Mouse (Mus musculus) forebrain, embryonic 15.5 days (tissue): Measurements from ENCODE around the gene Aig1. TPM values are rescaled to one million over a fixed set of nuclear protein-coding genes. Genes with fewer than 3 reads are reported as not detected.
A peak's percentile ranks its signal among the peaks of the same experiment; 100 is the strongest.

Experiments
- ATAC-seq: fragments of 200-750 bp; cut with Nextera tagmentation; replicated peaks from 2 replicates; pipeline ENCODE4 v1.8.0; 2017; ENCODE audit warnings: mild to moderate bottlenecking, moderate TSS enrichment, moderate library complexity
- H3K27ac ChIP-seq: fragments of 300-500 bp; sonication (generic); replicated peaks from 2 replicates; pipeline ENCODE4 v1.5.1; 2015; ENCODE audit warnings: mild to moderate bottlenecking, inconsistent platforms
- H3K27me3 ChIP-seq: fragments of 300-500 bp; sonication (generic); 2 replicates; pipeline ENCODE4 v1.6.1; 2015; ENCODE audit warnings: inconsistent platforms
- H3K36me3 ChIP-seq: fragments of 300-500 bp; sonication (generic); 2 replicates; pipeline ENCODE4 v1.6.1; 2015; ENCODE audit warnings: mild to moderate bottlenecking, inconsistent platforms
- H3K4me1 ChIP-seq: fragments of 300-500 bp; sonication (generic); 2 replicates; pipeline ENCODE4 v1.6.1; 2015; ENCODE audit warnings: inconsistent platforms
- H3K4me2 ChIP-seq: fragments of 300-500 bp; sonication (generic); replicated peaks from 2 replicates; pipeline ENCODE4 v1.6.1; 2015; ENCODE audit warnings: mild to moderate bottlenecking, inconsistent platforms
- H3K4me3 ChIP-seq: fragments of 300-500 bp; sonication (generic); 2 replicates; pipeline ENCODE4 v1.5.1; 2015; ENCODE audit warnings: mild to moderate bottlenecking, inconsistent platforms
- H3K9ac ChIP-seq: fragments of 300-500 bp; sonication (generic); replicated peaks from 2 replicates; pipeline ENCODE4 v1.6.1; 2015; ENCODE audit warnings: mild to moderate bottlenecking, inconsistent platforms
- H3K9me3 ChIP-seq: fragments of 300-500 bp; sonication (generic); 2 replicates; pipeline ENCODE4 v1.6.1; 2016; ENCODE audit warnings: inconsistent platforms
- WGBS: fragments of 180-500 bp; shearing (Covaris S2); methylation state at CpG from one replicate; pipeline ENCODE4 v1.1.7; 2015; ENCODE audit warnings: mixed read lengths; 5-methylcytosine and 5-hydroxymethylcytosine counted together
- polyA plus RNA-seq: library from polyadenylated mRNA; unstranded; fragments of >200 nt; fragmentation: Nextera tagmentation; extraction: Ambion mirVana; gene quantifications from 2 replicates; pipeline ENCODE4 v1.2.1, GENCODE M21; 2015

Gene Aig1
- polyA plus RNA-seq, 1 experiment from 2014 or later: 71.5 TPM

DNA sequence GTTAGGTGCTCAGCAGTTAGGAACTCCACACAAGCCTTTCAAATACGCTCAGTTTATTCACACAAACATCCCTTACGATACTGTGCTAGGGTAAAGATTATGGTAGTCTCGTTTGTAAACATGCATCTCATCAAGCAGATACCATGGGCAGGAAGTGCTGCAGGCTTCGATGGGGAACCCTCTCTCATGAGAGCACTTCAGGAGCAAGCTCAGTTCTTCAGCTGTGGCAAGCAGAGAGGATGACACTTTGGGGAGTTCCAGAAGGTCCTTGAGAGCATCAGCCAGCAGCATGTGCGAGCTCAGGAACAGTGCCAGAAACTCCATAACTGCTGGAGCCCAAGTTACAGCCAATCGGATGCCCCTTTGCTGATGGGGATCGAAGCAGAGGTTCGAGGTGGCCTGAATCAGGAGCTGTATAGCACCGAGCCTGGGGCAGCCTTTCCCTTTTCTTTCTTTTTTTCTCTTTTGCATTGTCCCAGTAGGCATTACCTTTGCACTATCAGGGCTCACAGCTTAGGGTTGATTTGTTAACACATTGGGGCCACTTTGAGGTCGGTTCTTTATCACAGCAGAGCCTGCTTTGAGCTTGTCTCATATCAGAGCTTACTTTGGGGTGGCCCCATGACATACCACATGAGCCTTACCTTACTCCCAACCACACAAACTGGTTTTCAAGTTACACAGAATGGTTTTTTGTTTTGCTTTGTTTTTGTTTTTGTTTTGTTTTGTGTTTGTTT is 5.7 kb upstream of the Aig1 start:
- no peaks in the 10 kb centered on the region for H3K9me3 ChIP-seq
- no peaks in the 10 kb centered on the region for H3K27me3 ChIP-seq
- H3K4me1 ChIP-seq: no peaks in the 10 kb centered on the region
- no peak overlapping the region for H3K27ac ChIP-seq
- 82% methylated on average over 10 of the region's 10 CpGs for WGBS
- ATAC-seq: no peak
- no peak overlapping the region for H3K9ac ChIP-seq
- H3K4me3 ChIP-seq: no peak overlapping the region
- H3K4me2 ChIP-seq: no peak overlapping the region
- H3K36me3 ChIP-seq: no peaks in the 10 kb centered on the region

DNA sequence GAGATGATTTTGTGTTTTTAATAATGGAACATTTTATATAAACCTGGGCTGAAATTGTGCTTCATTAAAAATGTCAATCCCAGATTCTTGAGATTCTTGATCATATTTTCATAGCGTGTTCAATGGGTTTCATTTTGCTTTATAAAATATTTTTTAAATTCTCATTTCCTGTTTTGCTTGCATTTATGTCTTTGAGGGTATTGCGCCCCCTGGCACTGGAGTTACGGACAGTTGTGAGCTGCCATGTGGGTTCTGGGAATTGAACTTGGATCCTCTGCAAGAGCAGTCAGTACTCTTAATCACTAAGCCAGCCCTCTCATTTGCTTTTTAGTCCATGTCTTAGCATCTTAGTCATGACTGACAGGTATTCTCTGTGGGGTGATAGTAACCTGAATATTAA is 1.8 kb upstream of the Aig1 start:
- no peak for ATAC-seq
- no peaks in the 10 kb centered on the region for H3K9me3 ChIP-seq
- 84% methylated on average over 3 of the region's 3 CpGs for WGBS
- H3K27me3 ChIP-seq: no peaks in the 10 kb centered on the region
- H3K4me3 ChIP-seq: no peak overlapping the region
- H3K36me3 ChIP-seq: no peaks in the 10 kb centered on the region
- no peak overlapping the region for H3K27ac ChIP-seq
- H3K9ac ChIP-seq: no peak overlapping the region
- peaks cover 15% of the 10 kb centered on the region for H3K4me1 ChIP-seq
- no peak overlapping the region for H3K4me2 ChIP-seq

GRCm38 (mm10) chr10:13869322-13870035 is 699 bp upstream of the Aig1 start:
- peak; percentile 30 for ATAC-seq
- peaks cover 15% of the 10 kb centered on the region for H3K4me1 ChIP-seq
- H3K27ac ChIP-seq: no peak overlapping the region
- H3K4me3 ChIP-seq: peak overlapping the region; percentile 88
- H3K9ac ChIP-seq: peak overlapping the region; percentile 84
- no peaks in the 10 kb centered on the region for H3K27me3 ChIP-seq
- H3K36me3 ChIP-seq: no peaks in the 10 kb centered on the region
- peak overlapping the region; percentile 83 for H3K4me2 ChIP-seq
- H3K9me3 ChIP-seq: no peaks in the 10 kb centered on the region
- WGBS: 49% methylated on average over 13 of the region's 13 CpGs

DNA sequence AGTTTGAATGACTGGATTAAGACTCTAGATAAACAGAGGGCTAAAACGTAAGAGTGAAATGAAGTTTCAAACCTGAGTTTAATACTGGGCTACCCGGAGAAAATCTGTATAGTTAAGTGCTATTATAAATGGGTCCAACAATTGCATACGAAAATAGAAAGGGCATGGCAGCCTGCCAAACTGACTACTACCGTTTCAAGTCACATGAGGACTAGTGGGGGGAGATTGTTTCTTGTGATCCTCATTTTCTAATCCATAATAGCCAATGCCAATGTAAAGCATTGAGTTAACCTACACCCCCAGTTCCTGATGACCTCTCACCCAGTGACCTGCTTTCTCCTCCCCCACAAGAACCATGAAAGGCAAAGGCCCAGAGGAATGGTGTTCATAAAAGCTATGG is 2.4 kb downstream of the Aig1 start:
- H3K4me2 ChIP-seq: no peak overlapping the region
- H3K27me3 ChIP-seq: no peaks in the 10 kb centered on the region
- no peak overlapping the region for H3K27ac ChIP-seq
- no peaks in the 10 kb centered on the region for H3K36me3 ChIP-seq
- H3K4me3 ChIP-seq: no peak overlapping the region
- WGBS: 33% methylated on average over 4 of the region's 4 CpGs
- H3K9ac ChIP-seq: no peak overlapping the region
- peaks cover 15% of the 10 kb centered on the region for H3K4me1 ChIP-seq
- no peaks in the 10 kb centered on the region for H3K9me3 ChIP-seq
- no peak for ATAC-seq

- H3K9me3 ChIP-seq: no peaks in the 10 kb centered on the region
- peak overlapping the region; percentile 11; the same call in 1 of the 2 replicates for H3K4me3 ChIP-seq
- H3K27me3 ChIP-seq: no peaks in the 10 kb centered on the region
- 15% methylated on average over 11 of the region's 11 CpGs for WGBS
- peak overlapping the region; percentile 74 for H3K27ac ChIP-seq
- no peak overlapping the region for H3K9ac ChIP-seq
- peak overlapping the region; percentile 31 for H3K4me2 ChIP-seq
- H3K36me3 ChIP-seq: no peaks in the 10 kb centered on the region
- H3K4me1 ChIP-seq: peaks cover 3% of the 10 kb centered on the region; the same call in 1 of the 2 replicates
- ATAC-seq: peak; percentile 85
These were observed 7.5 kb downstream of the Aig1 start for GRCm38 (mm10) chr10:13861115-13861909.

DNA sequence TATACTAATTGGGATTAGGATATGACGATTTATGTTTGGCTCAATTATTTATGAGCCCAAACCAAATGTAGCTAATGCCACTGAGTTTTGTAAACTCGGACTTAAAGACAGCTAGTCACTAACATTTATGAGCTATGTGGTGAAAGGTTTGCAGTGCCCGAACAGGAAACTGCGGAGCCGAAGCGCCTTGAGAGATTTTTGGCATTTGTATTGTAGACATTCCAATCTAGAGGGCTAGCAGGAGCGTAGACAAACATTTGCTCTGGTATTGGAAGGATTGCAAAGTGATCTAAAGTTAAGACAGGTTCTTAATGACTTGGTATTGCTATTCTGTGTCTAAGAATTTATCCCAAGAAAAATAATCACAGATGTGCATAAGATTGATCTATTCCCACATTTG is 12.3 kb downstream of the Aig1 start:
- Histone ChIP-seq H3K36me3 (no peaks in the 10 kb centered on the region), H3K27ac (no peak overlapping the region), H3K9ac (no peak overlapping the region), H3K9me3 (no peaks in the 10 kb centered on the region), H3K4me2 (no peak overlapping the region), H3K4me1 (peaks cover 3% of the 10 kb centered on the region; the same call in 1 of the 2 replicates), H3K27me3 (no peaks in the 10 kb centered on the region), H3K4me3 (no peak overlapping the region)
- no peak for ATAC-seq
- WGBS: 94% methylated on average over 7 of the region's 7 CpGs

DNA sequence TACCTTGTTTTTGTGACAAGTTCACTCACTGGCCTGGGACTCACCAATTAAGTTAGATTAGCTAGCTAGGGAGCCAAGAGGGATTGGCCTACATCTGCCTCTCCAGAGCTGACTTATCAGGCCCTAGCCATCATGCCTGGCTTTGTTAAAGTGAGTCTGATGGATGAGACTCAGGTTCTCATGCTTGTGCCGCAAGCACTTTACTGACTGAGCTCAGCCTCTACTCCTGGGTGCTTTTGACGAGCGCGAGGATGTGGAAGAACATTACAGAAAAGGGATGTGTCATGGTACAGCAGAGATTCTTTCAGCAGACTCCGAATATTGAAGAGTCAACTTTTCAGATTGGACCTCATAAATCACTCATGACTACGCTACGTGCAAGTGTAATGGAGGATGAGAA is 12.8 kb downstream of the Aig1 start:
- WGBS: 95% methylated on average over 7 of the region's 7 CpGs
- Histone ChIP-seq H3K4me3 (no peak overlapping the region), H3K4me1 (peaks cover 2% of the 10 kb centered on the region; the same call in 1 of the 2 replicates), H3K4me2 (no peak overlapping the region), H3K9me3 (no peaks in the 10 kb centered on the region), H3K9ac (no peak overlapping the region), H3K36me3 (no peaks in the 10 kb centered on the region), H3K27ac (no peak overlapping the region), H3K27me3 (no peaks in the 10 kb centered on the region)
- ATAC-seq: no peak

DNA sequence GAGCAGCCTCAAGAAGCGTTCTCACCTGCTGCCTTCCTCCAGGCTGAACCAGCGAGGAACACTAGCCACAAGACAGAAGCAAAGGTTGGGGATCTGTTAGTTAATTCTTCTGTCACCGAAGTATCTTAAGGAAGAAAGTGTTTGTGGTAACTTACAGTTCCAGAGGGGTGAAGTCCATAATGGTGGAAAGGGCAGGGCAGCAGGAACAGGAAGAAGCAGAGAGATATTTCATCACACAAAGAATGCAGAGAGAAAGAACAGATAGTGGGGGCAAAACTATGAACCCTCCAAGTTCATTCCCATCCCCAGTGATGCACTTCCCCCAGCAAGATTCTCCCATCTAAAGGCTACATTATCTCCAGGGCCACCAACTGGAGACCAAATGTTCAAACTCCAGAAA is 13.7 kb downstream of the Aig1 start:
- Histone ChIP-seq H3K27me3 (no peaks in the 10 kb centered on the region), H3K27ac (no peak overlapping the region), H3K4me2 (no peak overlapping the region), H3K4me1 (no peaks in the 10 kb centered on the region), H3K4me3 (no peak overlapping the region), H3K9ac (no peak overlapping the region), H3K9me3 (no peaks in the 10 kb centered on the region), H3K36me3 (no peaks in the 10 kb centered on the region)
- no peak for ATAC-seq
- 85% methylated on average over 3 of the region's 3 CpGs for WGBS

- Histone ChIP-seq H3K36me3 (no peaks in the 10 kb centered on the region), H3K4me2 (no peak overlapping the region), H3K4me1 (peaks cover 4% of the 10 kb centered on the region; the same call in 1 of the 2 replicates), H3K9ac (no peak overlapping the region), H3K27me3 (no peaks in the 10 kb centered on the region), H3K9me3 (no peaks in the 10 kb centered on the region), H3K4me3 (no peak overlapping the region), H3K27ac (no peak overlapping the region)
- ATAC-seq: 0 out of 2 replicates have a peak, but pooled peaks have one; percentile 35
- WGBS: 7% methylated on average over 3 of the region's 3 CpGs
These were observed 18.7 kb downstream of the Aig1 start for GRCm38 (mm10) chr10:13850071-13850470.

DNA sequence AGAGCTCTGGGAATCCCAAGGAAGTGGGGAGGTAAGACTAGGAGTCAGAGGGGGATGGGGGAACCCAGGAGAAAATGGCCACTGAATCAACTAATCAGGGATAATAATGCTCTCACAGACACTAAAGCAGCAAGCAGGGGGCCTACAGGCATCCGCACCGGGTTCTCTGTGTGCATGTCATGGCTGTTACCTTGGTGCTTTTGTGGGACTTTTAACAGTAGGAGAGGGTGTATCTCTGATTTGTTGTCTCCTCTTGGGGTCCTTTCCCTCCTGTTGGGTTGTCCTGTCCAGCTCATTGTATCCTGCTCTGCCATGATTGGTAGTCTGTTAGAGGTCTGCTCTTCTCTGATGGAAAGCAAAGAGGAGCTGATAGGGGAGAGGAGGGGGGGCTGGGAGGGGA is 19.6 kb downstream of the Aig1 start:
- Histone ChIP-seq H3K4me2 (no peak overlapping the region), H3K4me1 (peaks cover 4% of the 10 kb centered on the region; the same call in 1 of the 2 replicates), H3K27ac (no peak overlapping the region), H3K27me3 (no peaks in the 10 kb centered on the region), H3K9me3 (no peaks in the 10 kb centered on the region), H3K36me3 (no peaks in the 10 kb centered on the region), H3K4me3 (no peak overlapping the region), H3K9ac (no peak overlapping the region)
- WGBS: 32% methylated on average over 2 of the region's 2 CpGs
- ATAC-seq: no peak

- Histone ChIP-seq H3K4me1 (peaks cover 2% of the 10 kb centered on the region; the same call in 1 of the 2 replicates), H3K9me3 (no peaks in the 10 kb centered on the region), H3K27ac (no peak overlapping the region), H3K36me3 (no peaks in the 10 kb centered on the region), H3K4me2 (no peak overlapping the region), H3K9ac (no peak overlapping the region), H3K27me3 (no peaks in the 10 kb centered on the region), H3K4me3 (no peak overlapping the region)
- ATAC-seq: no peak
- WGBS: 92% methylated on average over 4 of the region's 4 CpGs
These were observed 23.9 kb downstream of the Aig1 start for GRCm38 (mm10) chr10:13844864-13845263.

- H3K27me3 ChIP-seq: no peaks in the 10 kb centered on the region
- H3K4me3 ChIP-seq: no peak overlapping the region
- 36% methylated on average over 3 of the region's 3 CpGs for WGBS
- no peak overlapping the region for H3K27ac ChIP-seq
- H3K9me3 ChIP-seq: no peaks in the 10 kb centered on the region
- H3K4me1 ChIP-seq: no peaks in the 10 kb centered on the region
- no peak overlapping the region for H3K4me2 ChIP-seq
- H3K9ac ChIP-seq: no peak overlapping the region
- H3K36me3 ChIP-seq: no peaks in the 10 kb centered on the region
- no peak for ATAC-seq
These were observed 25.0 kb downstream of the Aig1 start for GRCm38 (mm10) chr10:13843746-13844145.
